Mouse (Mus musculus): ENCODE results near the gene Nifk. TPM values are rescaled to one million over a fixed set of nuclear protein-coding genes. Genes with fewer than 3 reads are reported as not detected.

Gene Nifk
- total RNA-seq (2021), result 10 to 100 TPM; 26.5 to 30.1 TPM
- long read RNA-seq, experiment 1, transcript Nifk-201 (7 exons, 1,889 nt), result major isoform, 50 of 52 reads
- long read RNA-seq, experiment 1, partial matches to known transcripts, result 2 of 52 reads
- long read RNA-seq, experiment 1, other reads (novel, unspliced or antisense), result 0 of 52 reads
- long read RNA-seq, experiment 2, transcript Nifk-201 (7 exons, 1,889 nt), result major isoform, 32 of 32 reads
- long read RNA-seq, experiment 2, partial matches to known transcripts, result 0 of 32 reads
- long read RNA-seq, experiment 2, other reads (novel, unspliced or antisense), result 0 of 32 reads

DNA sequence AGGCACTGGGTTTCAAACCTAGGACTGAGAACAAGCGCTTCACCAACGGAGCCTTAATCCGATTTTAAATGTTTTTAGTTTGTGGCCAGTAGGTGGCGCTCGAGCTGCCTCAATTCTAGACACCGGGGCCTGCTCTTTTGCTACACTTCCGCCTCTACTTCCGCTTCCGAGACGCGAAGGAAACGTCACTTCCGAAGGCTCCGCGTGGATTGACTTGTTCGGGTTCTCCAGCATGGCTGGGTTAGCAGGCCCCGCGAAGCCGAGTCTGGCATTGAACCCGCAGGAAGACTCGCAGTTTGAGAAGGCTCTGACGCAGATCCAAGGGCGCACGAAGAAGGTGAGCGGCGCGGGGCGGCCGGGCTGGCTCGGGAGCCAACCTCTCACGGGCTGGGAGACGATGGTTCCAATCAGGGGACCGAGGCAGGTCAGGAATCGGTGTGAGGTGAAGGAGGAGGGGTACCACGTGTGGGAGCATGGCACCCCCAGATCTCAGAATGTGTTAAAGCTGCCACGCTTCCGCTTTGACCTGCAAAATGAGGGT, at the start of gene Nifk:
Gene Nifk, plus strand, starts transcription at position 179 of the 541 bp plus-strand sequence.
- peak; percentile 89 for DNase-seq

DNA sequence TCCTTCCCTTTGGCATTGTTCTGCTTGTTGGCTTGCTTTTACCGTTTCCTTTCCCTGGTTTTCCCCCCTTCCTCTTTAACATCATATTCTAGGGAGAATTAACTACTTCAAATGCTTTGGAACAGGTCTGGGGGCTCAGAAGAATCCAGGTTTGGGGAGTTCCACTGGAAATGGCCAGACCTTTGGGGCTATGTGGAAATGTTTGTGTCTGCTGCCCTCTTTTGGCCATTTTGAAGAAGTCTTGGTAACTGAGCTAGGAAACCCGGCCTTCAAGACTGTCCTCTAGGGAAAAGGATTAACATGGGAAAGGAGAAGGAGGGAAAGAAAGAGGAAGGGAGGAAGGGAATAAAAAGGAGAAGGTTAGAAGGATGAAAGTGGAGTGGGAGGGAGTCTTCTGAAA, 46.5 kb upstream of the Nifk start:
- no peak for DNase-seq

DNA sequence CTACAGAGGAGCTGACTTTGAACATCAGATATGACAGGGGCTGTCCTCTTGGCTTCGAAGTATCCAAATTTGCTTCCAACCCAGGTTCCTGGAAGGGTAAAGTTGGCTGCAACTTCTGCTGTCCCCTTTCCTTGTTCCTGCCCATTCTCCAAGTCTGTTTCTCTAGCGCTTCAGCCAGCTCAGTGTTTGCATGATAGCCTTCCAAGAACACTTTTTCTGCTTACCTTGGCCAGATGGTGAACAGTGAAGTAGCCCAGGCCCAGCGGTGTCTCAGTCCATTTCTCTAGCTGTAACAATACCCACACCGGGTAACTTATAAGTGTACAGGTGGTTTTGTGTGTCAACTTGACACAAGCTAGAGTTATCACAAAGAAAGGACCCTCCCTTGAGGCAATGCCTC, 29.3 kb upstream of the Nifk start:
- no peak for DNase-seq

DNA sequence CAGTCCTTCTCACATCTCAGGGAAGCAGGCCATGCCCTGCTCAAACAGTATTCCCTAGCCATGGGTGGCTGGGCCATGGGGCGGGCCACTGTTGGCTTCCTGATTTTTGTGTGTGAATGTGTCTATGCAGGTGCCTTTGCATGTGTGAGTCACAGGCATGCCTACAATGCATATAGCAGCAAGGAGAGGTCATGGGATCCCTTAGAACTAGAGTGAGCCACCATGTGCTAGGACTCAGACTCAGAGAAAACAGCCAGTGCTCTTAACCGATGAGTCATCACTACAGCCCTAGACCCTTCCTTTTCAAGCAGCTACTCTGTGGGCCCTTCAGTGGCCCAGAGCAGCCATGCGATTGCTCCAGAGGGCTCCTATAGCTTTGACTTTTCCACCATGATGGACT, 27.4 kb upstream of the Nifk start:
- DNase-seq, result no peak

DNA sequence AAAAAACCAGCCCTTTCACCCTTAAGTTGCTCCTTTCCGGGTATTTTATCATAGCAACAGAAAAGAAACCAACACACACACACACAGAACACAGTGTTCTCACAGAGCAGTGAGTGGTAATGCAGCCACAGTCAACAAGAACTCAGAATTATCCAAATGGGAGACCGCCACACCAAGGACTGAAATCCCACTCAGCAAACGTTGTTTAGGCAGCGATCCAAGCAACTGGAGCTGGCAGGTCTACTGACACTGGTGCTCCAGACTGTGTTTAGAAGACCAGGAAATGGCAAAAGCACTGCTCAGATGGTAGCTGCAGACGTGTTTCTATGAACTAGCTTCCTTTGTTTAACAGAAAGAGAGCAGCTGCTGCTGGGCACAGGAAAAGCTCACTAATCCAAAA, 26.8 kb upstream of the Nifk start:
- DNase-seq, result no peak

DNA sequence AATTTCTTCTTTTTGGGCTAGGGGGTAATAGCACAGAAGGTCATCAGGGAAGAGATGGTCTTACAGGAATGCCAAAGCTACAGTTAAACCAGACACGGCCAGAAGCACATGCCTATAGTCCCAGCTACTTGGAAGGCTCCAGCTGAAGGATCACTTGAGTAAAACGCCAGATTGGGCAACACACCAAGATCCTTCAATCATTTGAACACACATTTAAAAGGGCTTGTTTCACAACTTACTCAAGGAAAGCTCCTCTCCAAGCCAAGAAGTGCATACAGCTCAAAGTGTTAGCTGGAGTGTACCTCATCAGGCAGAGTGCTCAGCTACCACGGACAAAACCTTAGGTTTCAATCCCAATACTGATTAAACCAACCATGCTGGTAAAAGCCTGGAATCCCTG, 25.0 kb upstream of the Nifk start:
- no peak for DNase-seq

DNA sequence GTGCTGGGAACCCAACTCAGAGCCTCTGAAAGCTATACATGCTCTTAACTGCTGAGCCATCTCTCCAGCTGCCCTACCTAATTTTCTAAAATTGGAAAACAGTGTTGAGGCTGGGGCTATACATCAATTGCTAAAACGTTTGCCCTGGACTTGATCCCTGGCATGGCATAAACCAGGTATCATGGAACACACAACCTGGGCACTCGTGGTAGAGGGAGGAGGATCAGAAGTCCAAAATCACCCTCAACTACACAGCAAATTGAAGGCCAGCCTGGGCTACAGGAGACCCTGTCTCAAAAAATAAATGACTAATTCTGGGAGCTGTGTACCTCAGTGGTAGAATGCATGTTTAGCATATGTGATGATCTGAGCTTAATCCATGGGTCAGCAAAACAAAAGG, 23.9 kb upstream of the Nifk start:
- no peak for DNase-seq

DNA sequence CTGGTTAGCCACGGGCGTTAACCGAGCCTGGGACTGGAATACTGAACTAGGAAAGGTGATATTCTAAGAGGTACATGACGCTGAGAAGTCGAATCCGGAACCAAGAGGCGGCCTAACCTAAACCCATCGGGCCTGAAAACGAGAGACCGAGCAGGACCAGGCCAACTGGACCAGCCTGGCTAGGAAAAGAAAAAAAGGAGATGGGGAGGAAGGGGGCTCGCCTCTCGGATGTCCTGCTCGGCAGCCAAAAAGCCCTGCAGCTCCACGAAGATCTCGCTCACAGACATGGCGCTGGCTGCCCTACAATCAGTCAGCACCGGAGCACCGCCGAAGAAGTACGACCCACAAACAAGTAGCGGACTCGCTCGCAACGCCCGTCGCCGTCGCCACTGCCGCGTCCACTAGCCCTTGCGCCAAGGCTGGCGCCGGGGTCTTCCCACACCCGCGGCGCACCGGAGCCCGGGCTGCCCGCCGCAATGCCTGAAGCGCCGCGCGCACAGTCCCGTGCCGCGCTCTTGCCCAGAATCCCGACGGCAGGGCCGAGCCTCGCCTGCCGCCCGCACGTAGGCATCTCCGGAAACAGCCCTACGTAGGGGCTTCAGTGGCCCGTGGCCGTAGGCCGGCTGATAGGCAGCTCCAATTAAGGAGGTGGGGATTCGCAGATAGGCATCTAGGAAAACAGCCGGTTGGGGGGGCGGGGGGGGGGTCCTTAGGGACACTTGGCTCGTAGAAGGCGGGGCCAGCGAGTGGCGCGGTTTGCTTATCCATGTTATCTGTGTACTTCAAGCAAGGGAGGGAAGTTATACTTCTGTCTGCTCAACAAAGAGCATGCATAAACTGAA, 10.6 kb upstream of the Nifk start:
- peak; percentile 86 for DNase-seq

DNA sequence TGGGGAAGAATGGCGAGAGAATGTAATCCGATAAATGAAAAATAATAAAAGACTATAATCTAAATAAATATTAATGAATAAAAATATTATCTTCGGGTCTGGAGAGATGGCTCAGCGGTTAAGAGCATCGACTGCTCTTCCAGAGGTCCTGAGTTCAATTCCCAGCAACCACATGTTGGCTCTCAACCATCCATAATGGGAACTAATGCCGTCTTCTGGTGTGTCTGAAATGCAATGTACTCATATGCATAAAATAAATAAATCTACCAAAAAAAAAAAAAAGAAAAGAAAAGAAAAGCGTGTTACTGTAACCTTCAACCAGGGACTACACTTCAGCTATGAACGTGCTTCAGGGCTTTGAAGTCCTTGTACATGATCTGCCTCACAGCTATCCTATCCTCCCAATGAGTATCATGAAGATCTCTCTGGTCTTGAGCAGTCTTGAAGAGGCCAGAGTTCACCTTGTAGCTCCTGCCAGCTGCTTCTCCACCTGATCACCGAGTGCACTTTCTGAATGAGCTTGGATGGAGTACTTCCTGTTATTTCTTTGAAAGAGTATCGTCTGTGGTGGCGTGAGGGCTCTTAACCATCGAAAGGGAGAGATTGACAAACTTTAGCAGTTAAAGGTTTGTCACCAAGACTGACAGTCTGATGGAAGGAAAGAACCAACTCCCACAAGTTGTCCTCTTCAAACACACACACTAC, 9.9 kb upstream of the Nifk start, which contains the start of gene Tsn:
Gene Tsn, minus strand, starts transcription at position 118 of the 705 bp plus-strand sequence.
- no peak for DNase-seq

DNA sequence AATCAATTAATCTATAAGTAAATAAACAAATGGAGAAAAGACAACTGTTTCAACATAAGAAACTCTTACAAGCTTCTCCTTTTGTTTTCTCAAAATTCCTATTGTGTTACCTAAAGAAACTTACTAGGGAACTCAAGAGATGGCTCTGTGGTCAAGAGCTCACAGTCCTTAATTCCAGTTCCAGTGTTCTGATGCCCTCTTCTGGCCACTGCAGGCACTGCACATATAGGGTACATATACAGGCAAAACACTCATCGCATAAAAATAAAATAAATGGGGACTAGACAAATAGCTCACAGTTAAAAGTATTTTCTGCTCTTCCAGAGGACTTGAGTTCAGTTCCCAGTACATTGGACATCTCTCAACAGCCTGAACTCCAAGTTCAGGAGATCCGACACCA, 943 bp upstream of the Nifk start:
- no peak for DNase-seq

DNA sequence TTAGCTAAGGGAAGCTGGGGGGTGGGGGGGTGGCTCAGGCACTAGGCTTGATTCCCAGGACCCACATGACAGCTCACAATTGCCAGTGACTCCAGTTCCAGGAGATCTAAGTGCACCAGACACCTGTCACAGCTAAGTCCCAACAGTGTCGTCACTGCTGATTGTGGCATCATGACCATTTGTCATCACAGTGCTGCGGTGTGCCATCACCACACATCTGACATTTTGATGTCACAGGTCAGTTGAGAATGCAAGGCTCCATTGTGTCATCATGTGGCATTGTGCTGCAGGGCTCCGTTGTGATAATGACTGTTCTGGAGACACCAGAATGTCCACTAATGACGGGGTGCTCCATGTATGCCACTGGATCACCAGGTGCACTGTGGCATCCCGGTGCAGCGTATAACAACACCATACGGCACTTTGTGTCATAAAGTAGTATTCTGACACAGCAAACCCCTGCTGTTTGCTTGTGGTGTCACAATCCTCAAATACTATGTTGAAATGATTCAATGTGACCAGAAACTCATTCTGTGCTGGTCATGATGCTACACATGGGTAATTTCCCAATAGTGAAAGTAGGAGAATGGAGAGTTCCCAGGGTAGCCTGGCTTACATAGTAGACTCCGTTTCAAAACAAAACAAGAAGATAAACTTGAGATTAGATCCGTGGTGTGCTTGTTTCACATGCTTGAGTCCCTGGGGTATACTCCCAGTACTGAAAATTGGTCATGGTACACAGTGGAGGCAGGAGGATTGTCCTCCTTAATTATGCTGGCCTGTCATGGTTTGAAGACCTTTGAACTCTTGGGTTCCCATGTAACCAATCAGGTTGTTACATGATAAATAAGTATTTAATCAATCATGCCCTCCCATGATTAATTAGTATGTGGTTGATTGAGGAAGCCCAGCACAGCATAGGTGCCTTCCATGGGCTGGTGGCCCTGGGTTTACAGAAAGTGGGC, 13.4 kb downstream of the Nifk start:
- no peak for DNase-seq

DNA sequence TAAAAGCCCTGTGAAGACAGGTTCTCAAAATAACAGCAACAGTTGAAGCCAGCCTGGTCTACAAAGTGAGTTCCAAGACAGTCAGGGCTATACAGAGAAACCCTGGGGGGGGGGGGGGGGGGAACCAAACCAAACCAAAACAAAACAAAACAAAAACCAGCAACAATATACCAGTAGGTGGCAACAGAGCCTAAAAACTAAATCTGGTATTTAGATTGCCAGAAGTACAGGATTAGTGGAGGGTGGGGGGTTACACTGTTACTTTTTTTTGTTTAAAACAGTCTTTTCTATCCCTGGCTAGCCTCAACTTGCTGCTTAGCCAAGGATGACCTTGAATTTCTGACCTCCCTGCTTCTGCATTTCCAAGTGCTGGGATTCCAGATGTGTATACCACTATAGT, 14.2 kb downstream of the Nifk start:
- DNase-seq, result no peak

DNA sequence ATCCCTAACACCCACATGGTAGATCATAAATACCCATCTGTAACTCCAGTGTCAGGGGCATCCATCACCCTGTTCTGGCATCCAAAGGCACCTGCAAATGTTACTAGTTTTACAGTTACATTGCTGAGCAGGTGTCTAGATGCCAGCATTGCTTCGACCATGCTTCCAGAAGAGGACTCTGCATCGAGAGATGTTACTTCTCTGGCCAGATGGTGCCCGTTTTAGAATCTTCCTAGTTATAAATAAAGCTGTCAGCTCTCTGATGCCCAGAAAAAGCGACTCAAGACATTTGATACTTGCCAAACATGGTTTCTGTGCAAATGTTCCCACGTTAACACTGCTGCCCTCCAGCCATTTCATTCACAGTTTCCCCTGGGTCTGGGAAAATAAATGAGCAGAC, 16.3 kb downstream of the Nifk start:
- no peak for DNase-seq

DNA sequence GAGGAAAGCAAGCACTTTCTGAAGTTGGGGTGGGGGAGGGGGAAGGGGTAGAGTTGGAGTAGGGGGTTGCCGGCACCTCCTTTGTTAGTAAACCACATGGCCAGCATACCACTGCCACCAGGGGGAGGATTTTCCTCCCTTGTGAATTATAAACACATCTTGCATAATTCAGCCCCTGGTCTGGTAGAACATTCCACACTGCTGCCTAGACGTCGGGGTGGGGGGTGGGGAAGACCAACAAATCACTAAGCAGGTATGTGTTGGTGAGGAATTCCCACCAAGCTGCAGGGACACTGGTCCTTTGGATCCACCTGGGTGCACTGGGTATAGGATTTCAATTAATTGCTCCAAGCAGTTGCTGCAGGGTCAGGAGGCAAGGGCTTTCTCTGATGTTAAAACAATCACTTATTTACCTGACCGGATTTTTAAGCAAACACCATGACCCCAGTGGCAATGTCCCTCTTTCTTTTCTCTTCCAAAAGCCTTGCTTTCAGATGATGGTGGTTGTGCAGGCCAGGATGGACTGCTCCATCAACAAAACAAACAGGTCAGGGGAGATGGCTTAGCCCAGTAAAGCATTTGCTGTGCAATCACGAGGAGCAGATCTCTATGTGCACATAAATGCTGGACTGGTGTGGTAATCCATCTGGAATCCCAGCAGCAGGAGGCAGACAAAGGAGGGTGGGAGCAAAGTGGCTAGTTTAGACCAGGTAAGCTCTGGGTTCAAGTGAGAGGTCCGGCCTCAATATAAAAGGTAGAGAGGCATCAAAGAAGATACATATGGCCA, 22.2 kb downstream of the Nifk start:
- DNase-seq, result no peak

DNA sequence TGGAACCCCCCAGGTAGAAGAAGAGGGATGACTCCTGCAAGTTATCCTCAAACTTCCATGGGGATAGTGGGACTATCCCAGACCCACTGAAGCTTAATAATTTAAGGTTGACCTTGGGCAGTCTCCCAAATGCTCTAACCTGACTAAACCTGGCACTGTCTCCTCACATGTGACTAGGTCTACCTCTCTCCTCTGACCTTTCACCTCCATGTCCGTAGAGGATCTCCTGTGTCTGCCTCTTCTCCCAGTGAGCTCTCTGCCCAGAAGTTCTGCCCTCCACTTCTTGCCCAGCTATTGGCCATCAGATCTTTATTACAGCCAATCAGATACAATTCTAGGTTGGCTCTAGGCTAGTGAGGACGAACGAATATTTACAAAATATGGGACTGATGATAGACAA, 28.3 kb downstream of the Nifk start:
- DNase-seq, result no peak

DNA sequence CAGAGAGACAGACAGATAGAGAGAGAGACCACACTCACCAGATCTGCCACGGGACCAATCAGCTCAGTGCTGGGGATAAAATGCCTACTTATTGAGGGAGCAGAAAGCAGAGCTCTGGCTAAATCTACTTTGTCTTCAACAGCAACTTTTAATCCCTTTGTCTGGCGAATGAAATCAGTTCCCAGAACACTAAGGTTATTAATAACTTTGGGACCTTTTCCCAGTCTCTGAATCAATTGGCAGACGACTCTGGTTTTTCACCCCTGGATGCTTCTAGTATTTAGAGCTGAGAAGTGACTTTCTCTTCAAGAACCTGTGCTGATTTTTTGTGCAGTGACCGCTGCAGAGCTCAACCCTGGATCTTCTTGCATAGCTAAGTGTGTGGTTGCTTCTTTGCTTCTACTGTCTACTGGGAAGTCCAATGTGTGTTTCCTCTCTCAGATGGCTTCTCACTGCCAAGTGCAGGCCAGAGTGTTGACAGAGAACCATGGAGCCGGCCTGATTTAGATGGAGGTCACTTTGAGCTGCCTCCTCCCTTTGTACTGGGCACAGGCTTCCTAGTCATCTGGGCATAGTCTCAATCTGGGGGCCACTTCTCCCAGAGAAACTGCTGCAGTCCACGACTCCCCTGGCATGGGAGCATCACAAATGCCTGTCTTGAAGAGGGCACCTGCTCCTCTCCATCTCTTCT, 37.6 kb downstream of the Nifk start:
- DNase-seq, result peak; percentile 6

DNA sequence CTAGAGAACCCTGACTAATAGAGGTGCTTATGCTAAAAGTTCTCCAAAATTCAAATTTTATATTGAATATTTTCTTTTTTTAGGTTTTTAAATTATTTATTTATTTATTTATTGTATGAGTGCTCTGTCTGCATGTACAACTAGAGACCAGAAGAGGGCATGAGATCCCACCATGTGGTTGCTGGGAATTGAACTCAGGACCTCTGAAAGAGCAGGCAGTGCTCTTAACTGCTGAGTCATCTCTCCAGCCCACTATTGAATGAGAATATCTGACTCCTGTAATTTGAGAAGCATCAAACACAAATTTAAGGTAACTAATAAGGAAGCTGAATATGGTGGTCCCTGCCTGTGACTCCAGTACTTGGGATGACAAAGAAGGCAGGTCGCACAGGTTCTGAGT, 46.3 kb downstream of the Nifk start:
- DNase-seq, result no peak

DNA sequence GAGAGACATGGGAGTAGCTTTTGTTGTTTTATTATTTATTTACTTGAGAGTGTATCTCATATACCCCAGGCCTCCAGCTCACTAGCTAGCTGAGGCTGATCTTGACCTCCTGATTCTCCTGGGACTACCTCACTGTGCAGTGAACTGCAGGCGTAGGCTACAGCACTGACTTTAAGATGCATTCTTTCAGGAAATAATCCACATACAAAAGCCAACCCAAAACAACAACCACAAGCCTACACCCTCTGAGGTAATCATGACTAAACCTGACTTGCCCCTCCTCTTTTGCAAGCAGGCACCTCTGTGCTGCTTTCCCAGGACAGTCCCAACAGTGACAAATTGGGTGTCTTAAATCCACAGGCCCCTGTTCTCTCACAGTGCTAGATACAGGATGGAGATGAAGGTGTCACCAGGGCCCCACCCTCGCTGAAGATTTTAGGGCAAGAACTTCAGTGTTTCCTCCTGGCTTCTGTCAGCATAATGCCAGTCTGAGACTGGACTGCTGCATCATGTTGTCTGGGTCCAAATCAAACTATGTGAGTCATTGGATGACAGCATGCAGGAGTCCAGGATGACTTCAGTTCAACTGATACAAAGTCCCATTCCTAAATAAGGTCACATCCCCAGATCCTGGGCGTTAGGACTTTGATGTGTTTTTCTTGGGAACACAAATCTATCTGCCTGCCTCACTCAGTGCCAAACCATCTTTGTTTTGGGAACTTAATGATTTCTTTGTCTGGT, 47.3 kb downstream of the Nifk start:
- DNase-seq, result no peak

DNA sequence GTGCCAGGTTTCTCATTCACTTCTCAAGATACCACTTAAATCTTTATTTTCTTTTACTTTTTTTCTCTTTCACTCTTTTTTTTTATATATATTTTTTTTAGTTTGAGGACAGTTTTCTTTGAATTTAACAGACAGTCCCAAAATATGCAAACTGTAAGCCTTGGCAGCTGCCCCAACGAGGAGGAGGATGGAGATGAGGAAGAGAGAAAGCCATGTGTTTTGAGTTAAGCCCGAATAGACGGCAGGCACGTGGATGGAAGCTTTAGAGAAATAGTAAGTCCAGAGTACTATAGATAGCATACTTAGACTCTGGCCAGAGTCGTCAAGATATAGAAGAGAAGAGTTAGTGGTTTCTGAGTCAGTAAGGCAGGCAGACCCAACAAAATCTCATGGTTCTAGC, 56.1 kb downstream of the Nifk start:
- no peak for DNase-seq
